9 mouse cellular contexts compared by ENCODE assay signal in genomic region chr14:46966206-46966605, GRCm38 (mm10).
DNase-seq lines count a peak whose midpoint lies in the region; ATAC-seq and TF ChIP-seq lines count a peak whose summit lies in the region.
"Had no signal": no experiment of that assay in that cellular context is flagged by ENCODE, and none has a peak within 500 bp of the region (broad histone marks: within the 10 kb centered on the region; RNA-seq: fewer than 3 reads in every experiment).

No protein-coding gene starts in this region.

- no peaks in the 10 kb centered on the region for H3K36me3 ChIP-seq in lung, postnatal 0 days (ENCODE audit: insufficient read depth, low read length)
- H3K36me3 ChIP-seq in midbrain, embryonic 11.5 days (ENCODE audit: control insufficient read depth, insufficient read depth, low read length), result no peaks in the 10 kb centered on the region

- ATAC-seq in lung, postnatal 0 days, result peak; percentile 92
- no peak for ATAC-seq in midbrain, embryonic 11.5 days (ENCODE audit: low FRiP score)
- ATAC-seq: CD4-positive, CD25-positive, alpha-beta regulatory T cell, adult 4 months had no signal

- WGBS in cerebellum, adult 2 months, result 79% methylated on average over 10 of the region's 10 CpGs
- 33% methylated on average over 10 of the region's 10 CpGs for WGBS in lung, postnatal 0 days
- WGBS in midbrain, embryonic 11.5 days, result 76% methylated on average over 10 of the region's 10 CpGs

- peak overlapping the region; percentile 32 for H3K4me2 ChIP-seq in lung, postnatal 0 days (replicated peaks; ENCODE audit: low read depth, low read length)
- H3K4me2 ChIP-seq in midbrain, embryonic 11.5 days, result no peak overlapping the region

- H3K27me3 ChIP-seq in cerebellum, adult 2 months (ENCODE audit: control insufficient read depth, insufficient read depth, low read length), result no peaks in the 10 kb centered on the region
- H3K27me3 ChIP-seq in lung, postnatal 0 days (replicated peaks; ENCODE audit: insufficient read depth, low read length), result no peaks in the 10 kb centered on the region
- H3K27me3 ChIP-seq in midbrain, embryonic 11.5 days (ENCODE audit: control insufficient read depth, insufficient read depth, low read length), result no peaks in the 10 kb centered on the region

- H3K4me1 ChIP-seq in cerebellum, adult 2 months (ENCODE audit: control insufficient read depth, insufficient read depth, low read length), result no peaks in the 10 kb centered on the region
- peaks cover 8% of the 10 kb centered on the region; the same call in 1 of the 2 replicates for H3K4me1 ChIP-seq in lung, postnatal 0 days (ENCODE audit: insufficient read depth, low read depth, low read length)
- H3K4me1 ChIP-seq in midbrain, embryonic 11.5 days (ENCODE audit: control insufficient read depth, insufficient read depth, low read length), result no peaks in the 10 kb centered on the region; the same call in 1 of the 2 replicates

- H3K9me3 ChIP-seq in lung, postnatal 0 days (ENCODE audit: low read length), result no peaks in the 10 kb centered on the region
- no peaks in the 10 kb centered on the region for H3K9me3 ChIP-seq in midbrain, embryonic 11.5 days (ENCODE audit: control insufficient read depth, low read length)

- TF ChIP-seq POLR2A in cerebellum, adult 2 months (IDR thresholded peaks at IDR 0.05; ENCODE audit: borderline replicate concordance, insufficient read depth, low read length), result no peak

- H3K9ac ChIP-seq in lung, postnatal 0 days (replicated peaks; ENCODE audit: low read depth), result peak overlapping the region; percentile 26; the same call in 1 of the 2 replicates
- H3K9ac ChIP-seq in midbrain, embryonic 11.5 days (ENCODE audit: low read length), result no peak overlapping the region

- H3K4me3 ChIP-seq in cerebellum, adult 2 months (replicated peaks; ENCODE audit: insufficient read depth, low read depth, low read length), result no peak overlapping the region
- H3K4me3 ChIP-seq in lung, postnatal 0 days (ENCODE audit: low read depth, low read length), result peak overlapping the region; percentile 5; the same call in 1 of the 2 replicates
- H3K4me3 ChIP-seq in midbrain, embryonic 11.5 days (ENCODE audit: low read depth, low read length), result no peak overlapping the region

- intact Hi-C loops in heart, postnatal 14 days (cut with DNase I), result loop anchor here (5.0 kb wide), 1 partner anchor 84 kb away; the partner anchor contains the start of gene Samd4

- no peak overlapping the region for H3K27ac ChIP-seq in cerebellum, adult 2 months (ENCODE audit: insufficient read depth, low read length)
- H3K27ac ChIP-seq in lung, postnatal 0 days (ENCODE audit: low read length), result peak overlapping the region; percentile 83
- no peak overlapping the region for H3K27ac ChIP-seq in midbrain, embryonic 11.5 days (ENCODE audit: low read depth, low read length)

- TF ChIP-seq EP300 in lung, postnatal 0 days (IDR thresholded peaks at IDR 0.05), result peak; percentile 83

- 0 out of 2 replicates have a peak, but pooled peaks have one; percentile 3 for TF ChIP-seq CTCF in cerebellum, adult 2 months (IDR thresholded peaks at IDR 0.05; ENCODE audit: borderline replicate concordance, insufficient read depth, low read depth, low read length)
- TF ChIP-seq CTCF in lung, postnatal 0 days (IDR thresholded peaks at IDR 0.05), result peak; percentile 52

- no peak for DNase-seq in cerebellum, adult 2 months
- DNase-seq in cerebellum, adult 9-10 months, result no peak
- DNase-seq in fibroblast of lung, adult 2 months (ENCODE audit: low read depth), result peak; percentile 87
- DNase-seq in heart, postnatal 14 days, result peak; percentile 35 to 49
- peak; percentile 90 for DNase-seq in lung, postnatal 0 days (ENCODE audit: low spot score)
- no peak for DNase-seq in thymus, postnatal 14 days
- DNase-seq in midbrain, embryonic 11.5 days (ENCODE audit: low spot score, missing footprints), result no peak
- no peak for DNase-seq in c-Kit-positive CD71-positive TER-119-positive erythroid progenitor cells, embryonic 14.5 days (ENCODE audit: low spot score)

Comparison
In these comparisons a context has a peak if more than half of its experiments do, and no peak if none do; other contexts are left out.
1. DNase-seq: peak in fibroblast of lung, adult 2 months (single experiment), heart, postnatal 14 days (2 of 2) and lung, postnatal 0 days (single experiment); none in cerebellum, adult 2 months (0 of 2), cerebellum, adult 9-10 months (single experiment), thymus, postnatal 14 days (single experiment), midbrain, embryonic 11.5 days (single experiment) and c-Kit-positive CD71-positive TER-119-positive erythroid progenitor cells, embryonic 14.5 days (single experiment).